Mouse (Mus musculus): ENCODE results near the gene Snx29.

Gene Snx29

DNA sequence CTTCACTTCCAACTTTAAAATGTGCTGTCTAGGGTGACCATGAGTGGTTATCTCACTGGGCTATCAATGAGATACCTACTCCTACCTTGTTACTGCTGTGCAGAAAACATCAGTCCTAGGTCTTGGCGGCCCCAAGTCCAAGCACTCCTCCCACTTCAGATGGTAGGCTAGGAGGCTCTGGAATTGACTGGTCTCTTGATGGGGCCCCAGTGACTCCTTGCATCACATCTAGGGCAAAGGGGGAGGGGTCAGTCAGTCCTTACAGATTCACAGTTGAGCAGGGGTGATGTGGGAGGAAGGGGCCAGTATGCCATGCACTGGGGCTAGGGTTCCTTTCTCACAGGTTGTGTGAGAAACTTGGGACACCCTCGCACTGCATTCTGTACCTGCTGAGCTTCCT, 423.3 kb downstream of the Snx29 start:
- DNase-seq, result no peak

DNA sequence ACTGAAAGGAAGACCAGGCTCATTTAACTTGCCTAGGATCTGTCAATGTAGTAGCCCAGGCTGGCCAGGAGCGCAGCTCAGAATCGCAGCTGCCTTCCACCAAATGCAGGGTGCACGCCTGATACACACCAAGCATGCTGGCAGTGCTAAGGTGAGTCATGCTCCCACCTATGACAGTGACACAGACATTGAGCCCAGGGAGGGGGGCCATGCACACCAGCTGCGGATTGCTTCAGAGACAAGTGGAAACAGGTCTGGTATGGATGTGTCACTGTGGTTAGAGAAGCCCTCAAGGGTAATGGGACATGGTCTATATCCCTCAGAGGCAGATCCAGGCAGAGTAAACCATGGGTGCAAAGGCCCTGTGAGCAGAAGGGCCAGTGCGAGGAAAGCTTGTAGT, 425.2 kb downstream of the Snx29 start:
- DNase-seq, result no peak

DNA sequence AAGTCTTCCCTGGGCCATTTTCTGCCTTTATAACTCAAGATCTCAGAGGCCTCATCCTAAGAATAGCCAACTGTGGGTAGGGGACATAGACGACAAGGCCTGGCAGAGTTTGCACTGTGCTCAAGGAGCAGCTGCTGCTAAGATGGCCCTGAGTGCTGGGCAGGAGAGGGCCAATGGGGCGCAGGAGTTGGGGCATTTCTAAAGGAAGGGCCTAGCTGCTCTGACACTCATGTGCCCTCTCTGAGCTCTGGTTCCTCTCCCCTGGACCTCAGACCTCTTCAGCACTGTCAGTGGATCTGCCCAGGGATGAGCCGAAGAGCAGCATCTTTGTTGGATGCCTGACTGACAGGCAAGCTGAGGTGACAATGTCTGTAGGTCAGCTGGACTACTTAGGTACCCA, 426.4 kb downstream of the Snx29 start:
- DNase-seq, result no peak

DNA sequence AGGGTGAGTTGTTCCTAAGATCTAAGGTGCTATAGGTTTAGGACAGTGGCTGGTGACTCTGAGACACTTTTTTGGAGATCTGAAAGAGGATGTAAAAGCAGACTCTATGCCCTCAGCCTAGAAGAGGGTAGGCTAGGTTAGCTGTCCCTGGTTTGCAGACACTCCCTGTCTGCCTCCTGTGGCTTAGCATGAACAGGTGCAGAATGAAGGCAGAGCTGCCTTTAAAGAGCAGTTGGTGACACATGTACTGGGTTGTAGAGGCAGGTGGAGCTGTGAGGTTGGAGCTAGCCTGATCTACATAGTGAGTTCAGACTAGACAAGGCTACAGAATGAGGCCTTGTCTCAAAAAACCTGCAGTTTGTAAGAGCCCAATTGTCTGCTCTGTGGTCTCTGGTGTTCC, 427.9 kb downstream of the Snx29 start:
- no peak for DNase-seq

DNA sequence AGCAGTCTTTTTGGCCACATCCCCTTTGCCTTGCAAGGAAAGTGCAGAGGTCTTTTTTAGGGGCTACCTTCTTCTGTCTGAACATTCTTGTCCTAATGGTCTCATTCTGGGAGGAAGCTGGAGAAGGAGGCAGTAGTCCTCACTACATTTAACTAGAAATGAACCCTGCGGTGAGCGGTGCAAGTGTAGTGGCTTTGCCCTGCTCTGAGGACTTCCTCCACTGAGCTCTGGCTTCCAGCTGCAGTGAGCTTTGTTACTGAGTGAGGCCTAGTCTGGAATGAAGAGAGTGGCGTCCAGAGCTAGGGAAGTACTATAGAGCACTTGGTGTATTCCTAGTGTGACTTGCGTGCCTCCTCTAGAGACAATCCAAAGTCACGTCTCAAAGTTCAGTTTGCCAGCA, 429.8 kb downstream of the Snx29 start:
- DNase-seq, result no peak

DNA sequence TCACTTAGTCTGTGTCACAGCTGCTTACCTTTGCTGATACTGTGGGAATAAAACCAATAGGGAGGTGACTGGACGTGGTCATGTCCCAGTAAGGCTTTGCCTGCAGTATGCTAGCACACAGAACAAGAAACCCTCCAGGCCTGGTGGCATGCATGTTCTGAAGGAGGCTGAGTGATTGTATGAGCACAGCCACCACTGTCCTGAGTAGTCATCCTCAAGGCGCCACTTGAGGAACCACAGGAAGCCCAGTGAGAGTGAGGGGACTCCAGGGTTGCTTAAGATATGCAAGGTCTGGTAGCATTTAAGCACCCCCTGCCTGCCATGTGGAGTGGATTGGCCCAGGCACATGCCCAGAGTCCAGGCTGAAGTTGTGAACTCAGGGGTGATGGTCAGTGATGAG, 430.8 kb downstream of the Snx29 start:
- DNase-seq, result no peak

DNA sequence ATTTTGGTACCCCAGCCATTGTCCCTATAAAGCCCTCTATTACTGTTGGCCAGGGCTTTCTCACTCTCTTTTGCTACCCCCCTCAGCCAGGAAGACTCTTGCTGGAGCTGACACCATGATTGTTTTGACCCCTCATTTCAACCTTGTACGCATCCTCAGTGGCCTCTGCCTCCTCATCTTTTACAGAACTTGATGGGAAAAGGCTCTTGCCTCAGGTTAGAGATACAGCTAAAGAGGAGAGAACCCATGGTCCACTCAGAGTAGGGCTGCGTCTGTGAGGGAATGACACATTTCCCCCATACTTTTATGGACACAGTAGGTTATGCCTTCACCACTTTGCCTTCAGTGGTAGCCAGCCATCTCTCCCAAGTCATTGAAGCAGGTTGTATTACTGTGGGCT, 431.4 kb downstream of the Snx29 start:
- DNase-seq, result no peak

DNA sequence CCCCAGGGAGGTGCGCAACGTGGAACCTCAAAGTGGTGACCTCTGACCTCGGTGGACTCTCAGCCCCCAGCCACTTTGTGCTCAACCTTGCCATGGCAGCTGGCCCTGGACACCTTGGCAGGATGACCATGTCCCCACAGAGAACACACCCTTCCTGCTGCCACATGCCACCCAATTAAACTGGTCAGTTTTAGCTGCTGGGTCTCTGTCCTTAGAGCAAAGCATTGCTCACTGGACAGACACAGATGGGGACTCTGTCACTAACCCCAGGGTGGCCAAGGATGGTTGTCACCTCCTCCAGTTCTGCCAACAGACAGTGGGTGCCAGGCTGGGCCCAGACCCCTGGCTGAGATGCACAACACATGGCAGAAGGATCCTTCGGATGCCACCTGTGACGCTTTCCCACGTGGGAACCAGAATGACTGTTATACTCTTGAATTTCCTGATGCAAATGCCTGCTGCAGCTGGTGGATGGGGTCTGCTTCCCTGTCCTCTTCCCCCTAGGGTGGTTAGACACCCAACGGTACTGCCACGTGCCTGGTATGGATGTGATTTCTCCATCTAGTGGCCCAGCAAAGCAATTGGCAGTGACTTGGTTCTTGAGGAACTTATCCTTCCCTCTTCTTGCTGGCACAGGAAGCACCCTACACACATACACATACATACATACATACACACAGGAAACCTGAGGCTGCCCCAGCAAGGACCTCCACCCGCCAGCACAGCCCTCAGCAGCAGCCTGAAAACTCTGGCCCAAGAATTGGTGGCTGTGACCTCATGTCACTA, 432.8 kb downstream of the Snx29 start:
- no peak for DNase-seq

DNA sequence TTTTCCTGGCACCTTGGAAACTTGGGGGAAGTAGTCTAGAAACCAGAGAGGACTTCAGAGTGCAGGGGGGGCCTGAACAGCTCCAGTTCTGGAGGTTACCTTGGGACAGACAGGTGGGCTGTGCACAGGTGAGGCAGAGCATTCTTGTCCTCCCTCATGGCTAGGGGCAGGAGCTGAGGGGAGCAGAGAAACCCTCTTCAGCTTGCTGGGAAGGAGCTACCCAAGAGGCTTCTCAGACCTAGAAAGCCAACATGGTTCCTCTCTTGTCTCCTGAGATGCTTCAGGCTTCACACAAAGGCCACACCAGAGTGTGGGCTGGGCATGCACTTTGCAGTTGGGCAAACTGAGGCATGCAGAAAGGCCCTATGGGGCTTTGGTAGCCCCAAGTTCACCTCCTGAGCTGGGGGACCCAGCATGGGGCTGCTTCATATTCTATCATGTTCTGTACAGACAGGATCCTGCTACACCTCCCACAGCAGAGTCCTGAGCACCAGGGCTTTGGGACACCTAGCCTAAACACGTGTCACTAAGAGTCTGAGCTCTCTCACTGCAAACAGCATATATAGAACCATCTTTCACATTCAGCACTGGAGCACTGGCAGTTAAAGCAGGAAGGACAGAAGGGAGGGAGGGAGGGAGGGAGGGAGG, 434.0 kb downstream of the Snx29 start:
- DNase-seq, result no peak

DNA sequence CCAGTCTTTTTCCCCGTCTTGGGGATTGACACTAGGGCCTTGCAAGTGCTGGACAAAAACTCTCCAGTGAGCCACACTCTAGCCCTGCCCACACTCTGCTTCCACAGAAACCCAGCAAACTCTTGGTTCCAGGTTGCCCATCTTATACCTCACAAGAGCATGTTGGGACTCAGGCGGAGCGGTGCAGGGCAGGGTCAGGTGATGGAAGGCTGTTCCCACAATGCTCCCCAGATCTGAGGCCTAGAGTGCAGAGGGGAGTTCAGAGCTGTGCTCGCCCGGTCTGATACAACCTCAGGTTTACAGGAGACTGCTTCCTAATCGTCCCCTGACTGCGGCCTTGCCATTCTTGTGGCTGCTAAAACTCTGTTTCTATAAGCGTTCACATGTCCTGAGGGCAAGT, 434.8 kb downstream of the Snx29 start:
- DNase-seq, result no peak

DNA sequence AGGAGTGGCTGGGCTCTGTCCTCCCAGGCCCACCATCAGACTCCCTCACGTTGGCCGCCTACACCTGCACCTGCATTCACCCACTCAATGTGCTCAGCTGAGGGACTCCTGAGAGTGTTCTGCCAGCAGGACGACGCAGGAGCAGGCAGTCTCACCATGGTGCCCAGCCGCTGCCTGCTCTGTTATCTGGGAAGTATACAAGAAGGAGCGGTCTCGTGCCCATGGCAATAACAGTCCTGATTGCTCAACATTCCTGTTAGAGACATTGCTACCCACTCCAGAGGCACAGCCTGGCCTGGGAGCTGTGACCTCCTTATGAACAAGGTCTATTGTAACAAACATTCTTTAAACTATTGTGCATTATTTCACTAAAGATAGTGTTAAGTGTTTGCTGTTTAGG, 435.2 kb downstream of the Snx29 start:
- no peak for DNase-seq

DNA sequence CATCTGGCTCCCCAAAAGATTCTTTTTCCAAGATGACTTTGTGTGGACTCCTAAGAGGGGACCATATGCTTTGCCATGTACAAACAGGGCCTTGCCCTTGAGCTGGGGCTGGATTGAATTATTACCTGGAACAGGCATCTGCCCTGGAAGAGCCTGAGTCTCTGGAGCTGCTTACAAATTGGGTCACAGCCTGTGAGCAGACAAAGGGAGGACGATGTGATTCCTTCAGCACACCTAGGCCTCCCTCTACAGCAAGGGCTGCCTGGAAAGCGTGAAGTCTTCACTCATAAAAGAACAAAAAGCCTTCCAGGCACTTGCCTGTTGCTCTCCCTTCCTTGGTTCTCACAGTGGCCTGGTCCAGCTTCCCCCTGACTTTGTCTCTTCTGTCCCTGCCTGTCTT, 449.6 kb downstream of the Snx29 start:
- DNase-seq, result no peak

DNA sequence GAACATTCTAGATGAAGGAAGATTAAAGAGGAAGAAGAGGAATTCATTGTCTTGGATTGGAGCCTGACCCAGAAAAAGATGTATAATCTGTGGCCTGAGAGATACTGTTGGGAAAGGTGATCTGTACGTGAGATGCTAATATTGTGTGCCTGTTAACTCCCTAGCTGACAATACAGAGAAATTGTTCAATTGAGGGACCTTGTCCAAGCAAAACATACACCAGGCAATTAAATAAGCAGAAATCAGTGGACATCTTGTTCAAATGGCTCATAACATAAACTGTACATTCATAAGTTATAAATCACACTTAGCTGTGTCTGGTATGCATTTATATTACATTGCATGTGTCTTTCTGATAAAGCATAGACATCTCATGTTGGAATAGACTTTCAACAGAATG, 451.6 kb downstream of the Snx29 start:
- no peak for DNase-seq

DNA sequence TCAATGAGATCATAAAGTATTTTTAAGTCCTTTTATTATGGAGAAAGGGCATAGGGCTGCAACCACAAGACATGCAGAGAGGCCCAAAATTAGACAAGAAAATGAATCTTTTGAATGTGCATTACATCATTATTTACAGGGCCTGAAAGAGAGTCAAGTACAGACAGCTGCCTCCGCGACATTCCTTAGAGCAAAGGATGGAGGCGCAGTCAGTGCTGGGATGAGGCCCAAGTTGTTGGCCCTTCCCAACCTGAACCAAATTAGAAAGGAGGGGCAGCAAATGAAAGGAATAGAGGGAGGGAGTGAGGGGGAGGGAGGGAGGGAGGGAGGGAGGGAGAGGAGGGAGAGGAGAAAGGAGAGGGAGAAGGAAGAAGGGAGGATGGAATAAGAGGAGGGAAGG, 453.8 kb downstream of the Snx29 start:
- DNase-seq, result peak; percentile 23

DNA sequence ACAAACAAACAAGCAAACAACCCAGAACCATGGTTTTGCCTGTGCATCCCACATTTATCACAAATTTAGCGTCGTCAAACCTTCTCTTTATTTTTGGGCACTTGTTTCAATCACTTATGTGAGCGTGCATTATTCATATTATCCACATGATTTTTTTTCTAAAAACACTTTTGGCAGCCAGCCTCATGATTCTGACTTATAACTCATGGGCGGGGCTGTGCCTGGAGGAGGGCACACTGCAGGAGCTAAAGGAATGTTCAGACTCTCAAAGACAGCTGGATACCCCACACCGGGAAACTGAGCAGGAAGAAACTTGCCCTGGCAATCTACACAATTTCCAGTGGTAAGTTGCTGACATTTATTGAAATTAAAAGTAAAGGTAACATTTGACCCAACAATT, 455.5 kb downstream of the Snx29 start:
- no peak for DNase-seq

DNA sequence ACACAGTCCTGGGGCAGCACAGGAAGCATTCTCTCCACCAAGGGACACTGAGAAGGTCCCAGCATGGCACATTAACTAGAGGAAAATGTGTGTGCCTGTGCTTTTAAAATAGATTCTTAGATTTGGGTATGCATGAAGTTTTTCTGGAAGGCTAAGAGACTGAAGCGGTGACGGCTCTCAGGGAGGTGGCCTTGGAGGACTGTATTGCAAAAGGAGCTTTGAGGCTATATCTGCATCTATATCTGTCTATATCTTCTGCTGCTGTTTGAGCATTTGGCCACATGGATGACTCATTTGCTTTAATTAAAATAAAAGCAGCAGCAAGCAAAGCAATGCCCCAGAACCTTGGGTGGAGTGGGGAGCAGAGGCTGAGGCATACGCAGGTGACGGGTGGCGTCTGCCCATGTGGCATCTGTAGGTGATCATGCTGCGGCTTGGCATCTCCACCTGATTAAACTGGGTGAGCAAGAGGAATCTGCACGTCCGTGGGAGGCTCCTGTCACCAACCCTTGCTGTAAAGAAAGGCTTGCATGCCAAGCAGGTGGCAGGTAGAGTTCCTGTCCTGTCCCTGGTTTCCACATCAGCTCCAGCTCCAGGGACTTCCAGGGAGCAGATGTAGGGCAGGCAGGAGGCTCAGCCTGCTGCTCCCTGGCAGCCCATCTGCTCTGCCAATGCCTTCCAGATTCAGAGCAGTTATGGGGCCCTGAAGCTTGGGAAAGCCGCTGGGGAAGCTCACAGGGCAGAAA, 456.2 kb downstream of the Snx29 start:
- no peak for DNase-seq

DNA sequence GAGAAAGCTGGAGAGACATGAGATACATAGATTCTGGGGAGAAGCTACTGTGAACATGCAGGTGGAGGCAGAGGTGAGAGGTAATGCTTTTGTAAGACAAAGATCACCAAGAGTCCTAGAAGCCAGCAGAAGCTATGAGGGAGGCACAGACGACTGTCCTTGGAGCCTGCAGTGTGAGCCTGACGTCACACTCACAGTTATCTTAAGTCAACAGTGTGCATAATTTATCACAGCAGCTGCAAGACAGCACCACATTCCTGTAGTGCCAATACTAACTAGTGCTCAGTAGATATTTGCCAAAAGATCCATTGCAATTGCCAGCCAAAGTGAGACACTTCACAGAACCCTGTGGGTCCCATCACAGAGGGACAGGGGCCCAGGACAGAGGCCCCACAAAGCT, 459.4 kb downstream of the Snx29 start:
- no peak for DNase-seq

DNA sequence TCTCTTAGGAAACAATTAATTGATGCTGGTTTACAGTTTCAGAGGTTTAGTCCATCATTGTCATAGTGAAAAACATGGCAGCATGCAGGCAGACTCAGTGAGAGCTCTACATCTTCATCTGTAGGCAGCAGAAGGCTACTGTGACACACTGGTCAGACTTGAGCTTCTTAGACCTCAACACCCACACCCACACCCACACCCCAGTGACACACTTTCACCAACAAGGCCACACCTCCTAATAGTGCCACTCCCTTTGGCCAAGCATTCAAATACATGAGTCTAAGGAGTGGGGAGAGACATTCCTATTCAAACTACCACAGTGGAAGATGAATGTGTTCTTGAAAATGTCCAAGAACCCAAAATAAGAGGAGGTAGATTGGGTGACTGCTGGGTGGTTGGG, 460.6 kb downstream of the Snx29 start:
- no peak for DNase-seq

DNA sequence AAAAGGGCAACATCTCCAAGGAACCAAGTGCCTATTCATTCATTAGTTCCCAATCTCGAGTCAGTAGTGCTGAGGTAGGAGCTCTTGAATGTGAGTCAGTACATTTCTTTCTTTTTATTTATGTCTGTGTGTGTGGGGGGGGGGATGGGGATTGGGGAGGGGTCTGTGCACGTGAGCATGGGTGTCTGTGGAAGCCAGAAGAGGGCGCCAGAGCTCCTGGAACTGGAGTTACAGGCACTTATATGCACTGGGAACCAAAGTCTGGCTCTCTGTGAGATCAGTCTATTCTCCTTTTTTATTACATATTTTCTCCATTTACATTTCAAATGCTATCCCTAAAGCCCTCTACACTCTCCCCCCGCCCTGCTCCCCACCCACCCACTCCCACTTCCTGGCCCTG, 461.6 kb downstream of the Snx29 start:
- no peak for DNase-seq

DNA sequence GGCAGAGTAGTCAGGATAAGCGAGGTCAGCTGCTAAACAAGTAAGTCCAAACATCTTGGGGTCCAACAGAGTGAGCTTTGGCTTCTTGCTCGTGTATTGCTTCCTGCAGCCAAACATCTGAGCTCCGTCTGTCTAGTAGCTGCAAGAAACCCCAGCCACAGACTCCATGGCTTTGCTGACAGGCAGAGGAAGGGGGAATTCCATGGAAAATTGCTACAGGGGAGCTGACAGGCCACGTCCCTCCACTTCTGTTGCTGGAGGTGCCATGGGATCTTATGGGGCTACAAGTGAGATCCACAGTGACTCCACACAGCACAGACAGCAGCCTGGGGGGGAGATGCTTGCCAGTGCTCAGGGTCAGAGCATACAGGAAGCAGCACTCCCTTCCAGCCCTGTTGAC, 463.1 kb downstream of the Snx29 start:
- no peak for DNase-seq

DNA sequence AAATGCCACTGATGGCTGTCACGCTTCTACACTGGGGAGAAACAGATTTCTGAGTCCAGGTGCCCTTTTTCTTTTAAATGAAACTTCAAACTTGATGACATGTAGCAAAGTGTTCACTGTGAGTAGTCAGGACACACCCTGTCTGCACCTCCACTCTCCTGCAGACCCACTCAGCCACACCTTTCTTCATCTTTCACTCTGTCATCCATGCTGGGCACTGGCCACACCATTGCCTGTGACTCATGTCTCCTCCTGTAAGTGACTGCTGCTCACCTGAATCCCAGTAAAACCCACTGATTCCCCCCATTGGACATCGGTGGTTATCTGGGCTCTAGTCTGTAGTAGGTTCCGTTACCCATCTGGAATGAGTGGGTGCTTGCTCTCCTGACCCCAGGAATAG, 467.8 kb downstream of the Snx29 start:
- no peak for DNase-seq

DNA sequence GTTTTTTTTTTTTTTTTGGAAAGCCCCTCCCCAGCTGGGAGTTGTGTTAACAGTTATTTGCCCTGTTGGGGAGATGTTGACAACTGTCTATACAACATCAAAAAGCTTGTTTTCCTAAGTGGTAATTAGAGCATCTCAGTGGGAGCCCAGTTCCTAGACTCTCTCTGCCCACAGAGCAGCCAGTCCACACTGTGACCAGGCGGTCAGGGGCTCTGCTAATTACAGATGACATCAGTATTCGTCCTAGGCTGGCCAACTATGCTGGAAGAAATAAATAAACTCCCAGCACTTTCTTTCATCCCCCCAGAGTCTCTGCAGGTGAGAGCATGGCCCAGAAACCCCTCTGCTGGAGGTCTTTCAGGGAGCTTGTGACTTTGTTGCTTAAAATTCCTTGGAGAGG, 470.7 kb downstream of the Snx29 start:
- DNase-seq, result no peak

DNA sequence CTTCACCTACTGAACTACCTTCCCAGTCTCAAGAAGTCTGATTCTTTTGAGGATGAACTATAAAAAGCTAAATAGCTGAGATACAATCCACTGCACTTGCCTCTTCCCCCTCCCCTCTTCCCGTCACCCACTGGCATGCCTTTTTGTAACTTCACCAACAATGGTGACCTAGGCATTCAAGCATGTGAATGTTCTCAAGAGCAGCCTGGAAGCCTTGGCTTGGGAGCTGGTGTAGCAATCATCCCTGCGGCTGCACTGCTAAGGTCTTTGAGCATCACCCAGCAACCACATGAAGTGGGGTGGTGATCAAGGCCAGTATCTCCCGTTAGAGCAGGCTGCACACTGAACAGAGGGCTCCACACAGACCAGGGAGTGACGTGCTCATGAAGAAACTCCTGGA, 471.9 kb downstream of the Snx29 start:
- no peak for DNase-seq

DNA sequence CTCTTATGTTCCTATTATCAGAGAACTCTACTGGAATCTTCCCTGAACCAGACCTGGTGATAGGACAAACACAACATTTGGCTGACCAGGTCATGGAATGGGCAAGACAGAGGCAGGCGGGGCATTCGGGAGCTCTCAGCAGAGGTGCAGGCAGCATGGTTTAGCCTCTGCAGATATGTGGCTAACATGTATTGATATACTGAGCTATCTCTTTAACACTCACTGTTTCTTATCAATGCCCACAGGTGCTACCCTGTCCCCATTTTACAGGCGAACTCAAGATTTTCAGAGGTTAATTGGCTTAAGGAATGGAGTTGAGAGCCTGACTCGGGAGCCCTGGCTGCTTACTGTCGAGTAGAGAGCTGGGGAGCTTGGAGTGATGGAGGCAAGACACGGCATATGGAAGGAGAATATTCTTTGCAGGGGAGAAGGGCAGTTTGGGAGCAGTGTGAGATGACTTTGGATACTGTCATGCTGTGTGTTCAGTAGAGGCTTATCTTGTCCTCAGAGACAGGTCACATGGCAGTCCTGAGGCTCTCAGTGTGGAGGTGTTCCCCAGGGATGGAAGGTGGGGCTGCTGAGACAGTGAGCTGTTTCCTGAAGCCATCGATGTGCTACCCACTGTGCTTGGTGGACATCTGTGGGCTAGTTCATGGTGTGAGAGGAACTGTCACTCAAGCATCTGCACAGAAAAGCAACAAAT, 473.2 kb downstream of the Snx29 start:
- no peak for DNase-seq
